Mouse (Mus musculus): ENCODE measurements around the gene Tbl1xr1.

The Tbl1xr1 gene

GRCm38 (mm10) chr3:22090431-22091265 lies 14.2 kb downstream of the Tbl1xr1 start:
- DNase-seq (ENCODE audit: low spot score), result peak; percentile 30

GRCm38 (mm10) chr3:22091266-22091550 lies 14.8 kb downstream of the Tbl1xr1 start:
- DNase-seq (ENCODE audit: low spot score), result no peak

- DNase-seq (ENCODE audit: low spot score), result no peak
Measured at GRCm38 (mm10) chr3:22091681-22092080, 15.2 kb downstream of the Tbl1xr1 start.

GRCm38 (mm10) chr3:22092784-22093183 lies 16.3 kb downstream of the Tbl1xr1 start:
- DNase-seq (ENCODE audit: low spot score), result no peak

- no peak for DNase-seq (ENCODE audit: low spot score)
Measured at GRCm38 (mm10) chr3:22103986-22104515, 27.6 kb downstream of the Tbl1xr1 start.

- no peak for DNase-seq (ENCODE audit: low spot score)
Measured at GRCm38 (mm10) chr3:22105471-22105870, 29.0 kb downstream of the Tbl1xr1 start.

GRCm38 (mm10) chr3:22108013-22108412 lies 31.6 kb downstream of the Tbl1xr1 start:
- DNase-seq (ENCODE audit: low spot score), result no peak

- DNase-seq (ENCODE audit: low spot score), result no peak
Measured at GRCm38 (mm10) chr3:22109651-22110050, 33.2 kb downstream of the Tbl1xr1 start.

- no peak for DNase-seq (ENCODE audit: low spot score)
Measured at GRCm38 (mm10) chr3:22113773-22114172, 37.3 kb downstream of the Tbl1xr1 start.

GRCm38 (mm10) chr3:22115221-22115620 lies 38.8 kb downstream of the Tbl1xr1 start:
- no peak for DNase-seq (ENCODE audit: low spot score)

GRCm38 (mm10) chr3:22115678-22116077 lies 39.2 kb downstream of the Tbl1xr1 start:
- no peak for DNase-seq (ENCODE audit: low spot score)

- DNase-seq (ENCODE audit: low spot score), result no peak
Measured at GRCm38 (mm10) chr3:22116188-22116587, 39.7 kb downstream of the Tbl1xr1 start.

GRCm38 (mm10) chr3:22121741-22122140 lies 45.3 kb downstream of the Tbl1xr1 start:
- no peak for DNase-seq (ENCODE audit: low spot score)

GRCm38 (mm10) chr3:22123145-22123544 lies 46.7 kb downstream of the Tbl1xr1 start:
- no peak for DNase-seq (ENCODE audit: low spot score)

GRCm38 (mm10) chr3:22126251-22126826 lies 49.9 kb downstream of the Tbl1xr1 start:
- no peak for DNase-seq (ENCODE audit: low spot score)

GRCm38 (mm10) chr3:22131277-22131676 lies 54.8 kb downstream of the Tbl1xr1 start:
- DNase-seq (ENCODE audit: low spot score), result no peak

GRCm38 (mm10) chr3:22133626-22134025 lies 57.2 kb downstream of the Tbl1xr1 start:
- no peak for DNase-seq (ENCODE audit: low spot score)

- no peak for DNase-seq (ENCODE audit: low spot score)
Measured at GRCm38 (mm10) chr3:22137793-22138579, 61.5 kb downstream of the Tbl1xr1 start.

GRCm38 (mm10) chr3:22138580-22139099 lies 62.2 kb downstream of the Tbl1xr1 start:
- no peak for DNase-seq (ENCODE audit: low spot score)

- no peak for DNase-seq (ENCODE audit: low spot score)
Measured at GRCm38 (mm10) chr3:22140111-22140658, 63.7 kb downstream of the Tbl1xr1 start.

- DNase-seq (ENCODE audit: low spot score), result no peak
Measured at GRCm38 (mm10) chr3:22141984-22142719, 65.7 kb downstream of the Tbl1xr1 start.
